Mouse (Mus musculus) brown adipose tissue, adult 24 weeks (tissue): Measurements from ENCODE around the gene Mfn2. TPM values are rescaled to one million over a fixed set of nuclear protein-coding genes. Genes with fewer than 3 reads are reported as not detected.
A peak's percentile ranks its signal among the peaks of the same experiment; 100 is the strongest.

Source experiments
- H3K27ac ChIP-seq: fragments of 200-500 bp; replicated peaks from 2 replicates; pipeline ENCODE4 v1.5.1; 2012; ENCODE audit warnings: low read depth, mild to moderate bottlenecking, low read length
- H3K4me1 ChIP-seq: fragments of 200-500 bp; 2 replicates; pipeline ENCODE4 v1.6.1; 2012; ENCODE audit warnings: low read length, mixed read lengths; ENCODE audit not compliant: control insufficient read depth, insufficient read depth, insufficient read length
- H3K4me3 ChIP-seq: fragments of 200-500 bp; 2 replicates; pipeline ENCODE4 v1.5.1; 2012; ENCODE audit warnings: low read depth, mild to moderate bottlenecking, low read length, moderate library complexity; ENCODE audit not compliant: insufficient read depth
- polyA plus RNA-seq: library from polyadenylated mRNA; stranded (reverse); fragments of >200 nt; gene quantifications from 2 replicates; pipeline ENCODE4 v1.2.4, GENCODE M21; 2012; ENCODE audit not compliant: missing spikeins, insufficient read depth, insufficient read length

Mfn2 gene
- polyA plus RNA-seq, 1 experiment: 170 TPM

- Histone ChIP-seq H3K27ac (no peak overlapping the region), H3K4me3 (no peak overlapping the region), H3K4me1 (peaks cover 21% of the 10 kb centered on the region)
Observed at GRCm38 (mm10) chr4:147930946-147931345, 26.4 kb upstream of the Mfn2 start.

- peaks cover 6% of the 10 kb centered on the region for H3K4me1 ChIP-seq
- no peak overlapping the region for H3K4me3 ChIP-seq
- H3K27ac ChIP-seq: peak overlapping the region; percentile 30; the same call in 1 of the 2 replicates
Observed at GRCm38 (mm10) chr4:147928540-147928939, 24.0 kb upstream of the Mfn2 start.

GRCm38 (mm10) chr4:147928136-147928535 lies 23.6 kb upstream of the Mfn2 start:
- Histone ChIP-seq H3K27ac (peak overlapping the region; percentile 61; the same call in 1 of the 2 replicates), H3K4me1 (peaks cover 3% of the 10 kb centered on the region), H3K4me3 (no peak overlapping the region)

GRCm38 (mm10) chr4:147927705-147928104 lies 23.2 kb upstream of the Mfn2 start:
- peak overlapping the region; percentile 61; the same call in 1 of the 2 replicates for H3K27ac ChIP-seq
- no peaks in the 10 kb centered on the region; the same call in 1 of the 2 replicates for H3K4me1 ChIP-seq
- H3K4me3 ChIP-seq: no peak overlapping the region

GRCm38 (mm10) chr4:147922341-147922740 lies 17.8 kb upstream of the Mfn2 start:
- Histone ChIP-seq H3K4me3 (no peak overlapping the region), H3K27ac (peak overlapping the region; percentile 31; the same call in 1 of the 2 replicates), H3K4me1 (no peaks in the 10 kb centered on the region; the same call in 1 of the 2 replicates)

- H3K4me3 ChIP-seq: no peak overlapping the region
- no peaks in the 10 kb centered on the region; the same call in 1 of the 2 replicates for H3K4me1 ChIP-seq
- H3K27ac ChIP-seq: no peak overlapping the region
Observed at GRCm38 (mm10) chr4:147920973-147921372, 16.5 kb upstream of the Mfn2 start.

GRCm38 (mm10) chr4:147918459-147919121 lies 14.1 kb upstream of the Mfn2 start:
- Histone ChIP-seq H3K4me3 (no peak overlapping the region), H3K4me1 (no peaks in the 10 kb centered on the region; the same call in 1 of the 2 replicates)

GRCm38 (mm10) chr4:147909486-147909885 lies 5.0 kb upstream of the Mfn2 start:
- Histone ChIP-seq H3K4me1 (peaks cover 2% of the 10 kb centered on the region), H3K27ac (no peak overlapping the region), H3K4me3 (no peak overlapping the region)

More at GRCm38 (mm10) chr4:147918459-147919121, 14.1 kb upstream of the Mfn2 start:
- H3K27ac ChIP-seq: no peak overlapping the region

- Histone ChIP-seq H3K27ac (peak overlapping the region; percentile 67), H3K4me3 (no peak overlapping the region), H3K4me1 (peaks cover 5% of the 10 kb centered on the region)
Observed at GRCm38 (mm10) chr4:147906230-147906629, 1.7 kb upstream of the Mfn2 start.

- Histone ChIP-seq H3K4me1 (peaks cover 5% of the 10 kb centered on the region), H3K4me3 (peak overlapping the region; percentile 37), H3K27ac (peak overlapping the region; percentile 67)
Observed at GRCm38 (mm10) chr4:147905090-147905659, 671 bp upstream of the Mfn2 start.

GRCm38 (mm10) chr4:147903601-147904000 lies 903 bp downstream of the Mfn2 start:
- H3K27ac ChIP-seq: peak overlapping the region; percentile 97
- H3K4me3 ChIP-seq: peak overlapping the region; percentile 69
- peaks cover 6% of the 10 kb centered on the region for H3K4me1 ChIP-seq

- Histone ChIP-seq H3K4me1 (peaks cover 8% of the 10 kb centered on the region), H3K4me3 (peak overlapping the region; percentile 69), H3K27ac (peak overlapping the region; percentile 97)
Observed at GRCm38 (mm10) chr4:147902906-147903500, 1.5 kb downstream of the Mfn2 start.

GRCm38 (mm10) chr4:147900452-147900851 lies 4.1 kb downstream of the Mfn2 start:
- peaks cover 12% of the 10 kb centered on the region for H3K4me1 ChIP-seq
- H3K4me3 ChIP-seq: no peak overlapping the region
- no peak overlapping the region; the same call in 1 of the 2 replicates for H3K27ac ChIP-seq

- Histone ChIP-seq H3K27ac (peak overlapping the region; percentile 83), H3K4me1 (peaks cover 9% of the 10 kb centered on the region), H3K4me3 (no peak overlapping the region)
Observed at GRCm38 (mm10) chr4:147897348-147897747, 7.2 kb downstream of the Mfn2 start.

GRCm38 (mm10) chr4:147896411-147896810 lies 8.1 kb downstream of the Mfn2 start:
- H3K27ac ChIP-seq: peak overlapping the region; percentile 83
- peaks cover 9% of the 10 kb centered on the region for H3K4me1 ChIP-seq
- no peak overlapping the region for H3K4me3 ChIP-seq
